Mouse (Mus musculus): ENCODE results near the gene Il9r. TPM values are rescaled to one million over a fixed set of nuclear protein-coding genes. Genes with fewer than 3 reads are reported as not detected.
A peak's percentile ranks its signal among the peaks of the same experiment; 100 is the strongest.

The Il9r gene
- polyA plus RNA-seq, 1 experiment from 2014 or later, result not detected

GRCm38 (mm10) chr11:32243205-32243955 lies 43.3 kb upstream of the Il9r start:
- ATAC-seq, result no peak
- 65% methylated on average over 7 of the region's 7 CpGs for WGBS
- H3K36me3 ChIP-seq (ENCODE audit: control insufficient read depth, insufficient read depth), result peaks cover 58% of the 10 kb centered on the region
- no peaks in the 10 kb centered on the region for H3K27me3 ChIP-seq (replicated peaks; ENCODE audit: control insufficient read depth, insufficient read depth, low read length)
- no peak overlapping the region for H3K4me2 ChIP-seq (replicated peaks; ENCODE audit: low read depth)
- H3K27ac ChIP-seq (ENCODE audit: low read depth, low read length), result no peak overlapping the region; the same call in 1 of the 2 replicates
- no peak overlapping the region for H3K4me3 ChIP-seq (ENCODE audit: low read depth, low read length)
- H3K9ac ChIP-seq (ENCODE audit: low read depth, low read length), result no peak overlapping the region
- no peak for TF ChIP-seq CTCF (IDR thresholded peaks at IDR 0.05; ENCODE audit: low read depth)
- peaks cover 2% of the 10 kb centered on the region; the same call in 1 of the 2 replicates for H3K4me1 ChIP-seq (replicated peaks; ENCODE audit: control insufficient read depth, insufficient read depth, low read length)
- H3K9me3 ChIP-seq (ENCODE audit: control insufficient read depth), result no peaks in the 10 kb centered on the region

- H3K27ac ChIP-seq (ENCODE audit: low read depth, low read length), result peak overlapping the region; percentile 87
- no peaks in the 10 kb centered on the region for H3K27me3 ChIP-seq (replicated peaks; ENCODE audit: control insufficient read depth, insufficient read depth, low read length)
- peaks cover 2% of the 10 kb centered on the region; the same call in 1 of the 2 replicates for H3K4me1 ChIP-seq (replicated peaks; ENCODE audit: control insufficient read depth, insufficient read depth, low read length)
- peaks cover 46% of the 10 kb centered on the region for H3K36me3 ChIP-seq (ENCODE audit: control insufficient read depth, insufficient read depth)
- no peak overlapping the region for H3K4me3 ChIP-seq (ENCODE audit: low read depth, low read length)
- WGBS, result 75% methylated on average over 3 of the region's 3 CpGs
- H3K9me3 ChIP-seq (ENCODE audit: control insufficient read depth), result no peaks in the 10 kb centered on the region
- no peak for TF ChIP-seq CTCF (IDR thresholded peaks at IDR 0.05; ENCODE audit: low read depth)
- H3K4me2 ChIP-seq (replicated peaks; ENCODE audit: low read depth), result no peak overlapping the region
- ATAC-seq, result no peak
- no peak overlapping the region for H3K9ac ChIP-seq (ENCODE audit: low read depth, low read length)
Observed at GRCm38 (mm10) chr11:32242209-32242608, 42.1 kb upstream of the Il9r start.

DNA sequence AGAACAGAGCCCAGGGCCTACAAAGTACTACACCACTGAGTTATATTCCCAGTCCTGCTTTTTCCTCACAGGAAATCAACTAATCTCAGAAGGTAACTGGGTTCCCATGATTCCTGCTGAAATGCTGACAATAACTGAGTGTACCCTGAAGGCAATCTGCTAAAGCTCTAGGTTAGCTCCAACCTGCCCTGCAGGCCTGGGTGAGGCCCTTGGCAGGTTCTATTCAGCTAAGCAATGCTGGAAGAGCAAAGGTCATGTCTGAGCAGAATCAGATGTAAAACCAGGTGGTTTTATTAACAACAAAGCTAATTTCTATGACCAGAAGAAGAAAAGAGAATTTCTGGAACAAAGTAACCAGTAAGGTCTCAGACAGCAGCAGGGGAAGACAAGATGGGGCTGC lies 41.3 kb upstream of the Il9r start:
- Histone ChIP-seq H3K27me3 (replicated peaks; ENCODE audit: control insufficient read depth, insufficient read depth, low read length) (no peaks in the 10 kb centered on the region), H3K9ac (ENCODE audit: low read depth, low read length) (peak overlapping the region; percentile 22; the same call in 1 of the 2 replicates), H3K4me2 (replicated peaks; ENCODE audit: low read depth) (no peak overlapping the region), H3K27ac (ENCODE audit: low read depth, low read length) (peak overlapping the region; percentile 87), H3K4me1 (replicated peaks; ENCODE audit: control insufficient read depth, insufficient read depth, low read length) (peaks cover 2% of the 10 kb centered on the region; the same call in 1 of the 2 replicates), H3K36me3 (ENCODE audit: control insufficient read depth, insufficient read depth) (peaks cover 39% of the 10 kb centered on the region), H3K9me3 (ENCODE audit: control insufficient read depth) (no peaks in the 10 kb centered on the region), H3K4me3 (ENCODE audit: low read depth, low read length) (no peak overlapping the region)
- no peak for TF ChIP-seq CTCF (IDR thresholded peaks at IDR 0.05; ENCODE audit: low read depth)
- peak; percentile 84 for ATAC-seq

DNA sequence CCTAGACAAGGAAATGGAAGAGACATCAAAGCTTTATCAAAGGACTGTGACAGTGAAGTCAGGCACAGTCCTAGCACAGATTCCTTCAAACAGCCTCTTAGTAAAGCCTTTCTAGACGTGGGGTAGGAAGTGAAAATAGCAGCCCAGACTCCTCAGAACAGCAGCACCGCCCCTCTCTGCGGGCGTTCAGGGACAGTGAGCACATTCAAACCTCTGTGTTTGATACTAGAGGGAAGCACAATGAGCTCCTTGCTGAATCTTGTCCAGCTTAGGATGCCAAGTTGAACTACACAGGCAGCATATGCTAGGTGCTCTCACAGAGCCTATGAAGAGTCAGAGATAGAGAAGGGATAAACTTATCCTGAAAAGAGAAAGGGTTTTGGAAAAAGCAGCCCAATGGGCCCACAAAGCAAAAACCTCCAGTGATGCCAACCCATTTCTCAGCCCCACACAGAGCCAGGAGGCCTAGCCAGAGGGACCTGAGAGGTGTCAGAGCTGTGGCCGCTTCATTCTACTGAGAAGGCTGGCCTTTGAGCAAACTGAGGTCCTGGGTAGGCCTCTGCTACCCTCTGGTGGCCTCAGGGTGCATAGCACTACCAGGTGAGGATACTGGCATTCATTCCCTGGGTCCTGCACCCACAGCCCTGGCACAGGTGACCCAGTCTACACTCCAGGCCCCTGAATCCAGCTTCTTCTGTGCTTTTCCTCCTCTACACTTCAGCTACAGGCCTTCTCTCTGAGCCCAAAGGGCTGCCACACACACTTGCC lies 38.2 kb upstream of the Il9r start:
- Histone ChIP-seq H3K4me1 (replicated peaks; ENCODE audit: control insufficient read depth, insufficient read depth, low read length) (peaks cover 2% of the 10 kb centered on the region; the same call in 1 of the 2 replicates), H3K27me3 (replicated peaks; ENCODE audit: control insufficient read depth, insufficient read depth, low read length) (no peaks in the 10 kb centered on the region), H3K9me3 (ENCODE audit: control insufficient read depth) (no peaks in the 10 kb centered on the region), H3K27ac (ENCODE audit: low read depth, low read length) (no peak overlapping the region), H3K36me3 (ENCODE audit: control insufficient read depth, insufficient read depth) (peaks cover 48% of the 10 kb centered on the region), H3K4me3 (ENCODE audit: low read depth, low read length) (no peak overlapping the region), H3K9ac (ENCODE audit: low read depth, low read length) (no peak overlapping the region), H3K4me2 (replicated peaks; ENCODE audit: low read depth) (no peak overlapping the region)
- TF ChIP-seq CTCF (IDR thresholded peaks at IDR 0.05; ENCODE audit: low read depth), result peak; percentile 99
- WGBS, result 62% methylated on average over 5 of the region's 5 CpGs
- peak; percentile 46; the same call in 1 of the 2 replicates for ATAC-seq

DNA sequence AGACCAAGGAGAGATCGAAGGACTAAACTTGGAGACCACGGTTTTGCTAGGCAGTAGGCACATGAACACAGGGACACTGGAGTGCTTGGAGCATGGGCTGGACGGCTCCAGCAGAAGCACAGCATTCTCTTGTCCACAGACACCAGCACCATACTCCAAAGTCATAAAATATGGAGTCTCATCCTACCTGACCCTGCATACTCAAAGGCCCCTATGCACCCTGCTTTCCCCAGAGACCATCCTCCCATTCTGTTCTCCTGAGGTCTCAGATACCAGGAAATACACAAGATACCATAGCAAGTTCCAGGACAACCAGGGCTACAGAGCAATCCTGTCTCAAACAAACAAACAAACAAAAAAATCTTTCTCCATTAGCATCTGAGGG lies 37.3 kb upstream of the Il9r start:
- Histone ChIP-seq H3K36me3 (ENCODE audit: control insufficient read depth, insufficient read depth) (peaks cover 42% of the 10 kb centered on the region), H3K27ac (ENCODE audit: low read depth, low read length) (no peak overlapping the region), H3K4me3 (ENCODE audit: low read depth, low read length) (no peak overlapping the region), H3K9ac (ENCODE audit: low read depth, low read length) (no peak overlapping the region), H3K4me1 (replicated peaks; ENCODE audit: control insufficient read depth, insufficient read depth, low read length) (0 out of 2 replicates have a peak, but pooled peaks cover 2% of the 10 kb centered on the region), H3K9me3 (ENCODE audit: control insufficient read depth) (no peaks in the 10 kb centered on the region), H3K4me2 (replicated peaks; ENCODE audit: low read depth) (no peak overlapping the region), H3K27me3 (replicated peaks; ENCODE audit: control insufficient read depth, insufficient read depth, low read length) (no peaks in the 10 kb centered on the region)
- TF ChIP-seq CTCF (IDR thresholded peaks at IDR 0.05; ENCODE audit: low read depth), result no peak
- no peak for ATAC-seq
- WGBS, result 87% methylated on average over 3 of the region's 3 CpGs

GRCm38 (mm10) chr11:32236712-32237410 lies 36.8 kb upstream of the Il9r start:
- 70% methylated on average over 9 of the region's 9 CpGs for WGBS
- H3K9ac ChIP-seq (ENCODE audit: low read depth, low read length), result no peak overlapping the region
- peaks cover 44% of the 10 kb centered on the region for H3K36me3 ChIP-seq (ENCODE audit: control insufficient read depth, insufficient read depth)
- no peaks in the 10 kb centered on the region for H3K27me3 ChIP-seq (replicated peaks; ENCODE audit: control insufficient read depth, insufficient read depth, low read length)
- H3K9me3 ChIP-seq (ENCODE audit: control insufficient read depth), result no peaks in the 10 kb centered on the region
- H3K4me3 ChIP-seq (ENCODE audit: low read depth, low read length), result no peak overlapping the region
- 0 out of 2 replicates have a peak, but pooled peaks cover 2% of the 10 kb centered on the region for H3K4me1 ChIP-seq (replicated peaks; ENCODE audit: control insufficient read depth, insufficient read depth, low read length)
- no peak for ATAC-seq
- TF ChIP-seq CTCF (IDR thresholded peaks at IDR 0.05; ENCODE audit: low read depth), result peak; percentile 80
- H3K4me2 ChIP-seq (replicated peaks; ENCODE audit: low read depth), result no peak overlapping the region
- no peak overlapping the region for H3K27ac ChIP-seq (ENCODE audit: low read depth, low read length)

Data from intestine, postnatal 0 days (tissue).